Mouse (Mus musculus) forebrain, embryonic 14.5 days (tissue): ENCODE data around the gene Klf6. TPM values are rescaled to one million over a fixed set of nuclear protein-coding genes. Genes with fewer than 3 reads are reported as not detected.

ENCODE experiments used
- ATAC-seq: fragments of 200-750 bp; cut with Nextera tagmentation; 2 replicates; pipeline ENCODE4 v1.8.0; 2017; ENCODE audit warnings: mild to moderate bottlenecking, moderate library complexity
- DNase-seq: peaks from one replicate; pipeline ENCODE4 v3.0.0-alpha.2; 2015; ENCODE audit warnings: low spot score
- H3K27ac ChIP-seq: fragments of 300-500 bp; sonication (generic); 2 replicates; pipeline ENCODE4 v1.5.1; 2014; ENCODE audit warnings: low read depth, mild to moderate bottlenecking, control low read depth, low read length, moderate library complexity
- H3K27me3 ChIP-seq: fragments of 300-500 bp; sonication (generic); replicated peaks from 2 replicates; pipeline ENCODE4 v1.6.1; 2014; ENCODE audit warnings: low read length, control low read depth, mixed read lengths; ENCODE audit not compliant: control insufficient read depth, insufficient read depth
- H3K36me3 ChIP-seq: fragments of 300-500 bp; sonication (generic); 2 replicates; pipeline ENCODE4 v1.6.1; 2014; ENCODE audit warnings: low read length, control low read depth; ENCODE audit not compliant: control insufficient read depth, insufficient read depth
- H3K4me1 ChIP-seq: fragments of 300-500 bp; sonication (generic); 2 replicates; pipeline ENCODE4 v1.6.1; 2014; ENCODE audit warnings: antibody characterized with exemption, low read length, control low read depth; ENCODE audit not compliant: control insufficient read depth, insufficient read depth
- H3K4me2 ChIP-seq: fragments of 300-500 bp; sonication (generic); 2 replicates; pipeline ENCODE4 v1.6.1; 2014; ENCODE audit warnings: mild to moderate bottlenecking, control low read depth, low read length
- H3K4me3 ChIP-seq: fragments of 300-500 bp; sonication (generic); 2 replicates; pipeline ENCODE4 v1.5.1; 2014; ENCODE audit warnings: low read depth, low read length, control low read depth
- H3K9ac ChIP-seq: fragments of 300-500 bp; sonication (generic); 2 replicates; pipeline ENCODE4 v1.6.1; 2014; ENCODE audit warnings: mild to moderate bottlenecking, low read length, control low read depth, moderate library complexity
- H3K9me3 ChIP-seq: fragments of 300-500 bp; sonication (generic); replicated peaks from 2 replicates; pipeline ENCODE4 v1.6.1; 2016; ENCODE audit warnings: low read length, control low read depth, mixed read lengths; ENCODE audit not compliant: control insufficient read depth
- WGBS: fragments of 180-500 bp; shearing (Covaris S2); extraction: QIAGEN DNeasy Blood & Tissue Kit; methylation state at CpG from one replicate; pipeline ENCODE4 v1.1.7; 2014; 5-methylcytosine and 5-hydroxymethylcytosine counted together
- polyA plus RNA-seq: library from polyadenylated mRNA; unstranded; fragments of >200 nt; fragmentation: Nextera tagmentation; extraction: Ambion mirVana; gene quantifications from 2 replicates; pipeline ENCODE4 v1.2.1, GENCODE M21; 2014

Klf6 gene
- 56.9 and 80.8 TPM in 2 replicates for polyA plus RNA-seq

- Histone ChIP-seq H3K9me3 (no peaks in the 10 kb centered on the region), H3K27me3 (no peaks in the 10 kb centered on the region), H3K36me3 (peaks cover 19% of the 10 kb centered on the region), H3K4me1 (peaks cover 6% of the 10 kb centered on the region; the same call in 1 of the 2 replicates), H3K9ac (peak within 1 kb of the TSS; percentile 96), H3K4me2 (peak within 1 kb of the TSS; percentile 70), H3K27ac (peak within 1 kb of the TSS; percentile 99), H3K4me3 (peak within 1 kb of the TSS; percentile 59)
- under 1% methylated on average over 56 of the region's 60 CpGs for WGBS
- DNase-seq = peak; percentile 100
- ATAC-seq = peak; percentile 99
Measured at GRCm38 (mm10) chr13:5861157-5862002, at the start of gene Klf6. Gene Klf6, plus strand, starts transcription at chr13:5861482.

GRCm38 (mm10) chr13:5813433-5813832 lies 47.8 kb upstream of the Klf6 start:
- Histone ChIP-seq H3K36me3 (no peaks in the 10 kb centered on the region), H3K4me2 (no peak overlapping the region), H3K9me3 (no peaks in the 10 kb centered on the region), H3K4me3 (no peak overlapping the region), H3K9ac (no peak overlapping the region), H3K27me3 (no peaks in the 10 kb centered on the region), H3K27ac (no peak overlapping the region), H3K4me1 (no peaks in the 10 kb centered on the region)
- ATAC-seq (no peak), DNase-seq (no peak)
- 93% methylated on average over 9 of the region's 9 CpGs for WGBS

DNA sequence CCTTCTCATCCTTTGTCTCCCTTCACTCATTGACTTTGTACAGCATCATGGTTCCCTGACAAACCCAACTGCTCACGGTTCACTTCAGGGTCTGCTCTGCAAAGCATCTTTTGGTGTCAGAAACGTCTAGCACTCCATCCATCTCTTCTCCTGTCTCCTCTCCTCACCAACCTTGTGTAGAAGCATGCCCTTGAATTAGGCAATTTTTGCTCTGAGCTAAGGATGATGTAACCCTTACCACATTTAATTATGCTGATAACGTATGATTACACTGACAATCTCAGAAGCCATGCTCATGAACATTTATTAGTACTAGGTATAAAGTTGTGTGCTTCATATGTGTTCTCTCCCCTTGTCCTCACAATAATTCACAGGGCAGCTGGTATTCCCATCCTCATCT lies 44.0 kb upstream of the Klf6 start:
- Histone ChIP-seq H3K4me3 (no peak overlapping the region), H3K9ac (no peak overlapping the region), H3K27ac (no peak overlapping the region), H3K4me1 (no peaks in the 10 kb centered on the region), H3K27me3 (no peaks in the 10 kb centered on the region), H3K4me2 (no peak overlapping the region), H3K9me3 (no peaks in the 10 kb centered on the region), H3K36me3 (no peaks in the 10 kb centered on the region)
- DNase-seq = no peak
- no peak for ATAC-seq
- WGBS = 80% methylated on average over 3 of the region's 3 CpGs

GRCm38 (mm10) chr13:5819173-5819572 lies 42.1 kb upstream of the Klf6 start:
- no peak for ATAC-seq
- Histone ChIP-seq H3K36me3 (no peaks in the 10 kb centered on the region), H3K4me3 (no peak overlapping the region)

GRCm38 (mm10) chr13:5822586-5822985 lies 38.7 kb upstream of the Klf6 start:
- no peak overlapping the region for H3K27ac ChIP-seq
- no peak for DNase-seq
- no peak for ATAC-seq
- 73% methylated on average over 11 of the region's 11 CpGs for WGBS
- no peaks in the 10 kb centered on the region for H3K9me3 ChIP-seq
- H3K4me2 ChIP-seq = no peak overlapping the region
- no peaks in the 10 kb centered on the region for H3K27me3 ChIP-seq
- H3K4me3 ChIP-seq = no peak overlapping the region
- no peaks in the 10 kb centered on the region for H3K36me3 ChIP-seq
- no peak overlapping the region for H3K9ac ChIP-seq
- H3K4me1 ChIP-seq = no peaks in the 10 kb centered on the region

More at GRCm38 (mm10) chr13:5819173-5819572, 42.1 kb upstream of the Klf6 start:
- 0 out of 2 replicates have a peak overlapping the region, but pooled peaks have one; percentile 18 for H3K27ac ChIP-seq
- H3K27me3 ChIP-seq = no peaks in the 10 kb centered on the region
- no peaks in the 10 kb centered on the region for H3K4me1 ChIP-seq
- H3K9ac ChIP-seq = no peak overlapping the region
- no peak for DNase-seq
- no peak overlapping the region for H3K4me2 ChIP-seq
- no peaks in the 10 kb centered on the region for H3K9me3 ChIP-seq
- WGBS = 44% methylated on average over 3 of the region's 3 CpGs

- H3K9ac ChIP-seq = no peak overlapping the region
- H3K36me3 ChIP-seq = no peaks in the 10 kb centered on the region
- H3K27ac ChIP-seq = no peak overlapping the region
- H3K4me2 ChIP-seq = no peak overlapping the region
- no peak overlapping the region for H3K4me3 ChIP-seq
- DNase-seq (no peak), ATAC-seq (no peak)
- WGBS = 79% methylated on average over 7 of the region's 7 CpGs
- no peaks in the 10 kb centered on the region for H3K9me3 ChIP-seq
- H3K27me3 ChIP-seq = no peaks in the 10 kb centered on the region
- no peaks in the 10 kb centered on the region for H3K4me1 ChIP-seq
Measured at GRCm38 (mm10) chr13:5823150-5823549, 38.1 kb upstream of the Klf6 start.

DNA sequence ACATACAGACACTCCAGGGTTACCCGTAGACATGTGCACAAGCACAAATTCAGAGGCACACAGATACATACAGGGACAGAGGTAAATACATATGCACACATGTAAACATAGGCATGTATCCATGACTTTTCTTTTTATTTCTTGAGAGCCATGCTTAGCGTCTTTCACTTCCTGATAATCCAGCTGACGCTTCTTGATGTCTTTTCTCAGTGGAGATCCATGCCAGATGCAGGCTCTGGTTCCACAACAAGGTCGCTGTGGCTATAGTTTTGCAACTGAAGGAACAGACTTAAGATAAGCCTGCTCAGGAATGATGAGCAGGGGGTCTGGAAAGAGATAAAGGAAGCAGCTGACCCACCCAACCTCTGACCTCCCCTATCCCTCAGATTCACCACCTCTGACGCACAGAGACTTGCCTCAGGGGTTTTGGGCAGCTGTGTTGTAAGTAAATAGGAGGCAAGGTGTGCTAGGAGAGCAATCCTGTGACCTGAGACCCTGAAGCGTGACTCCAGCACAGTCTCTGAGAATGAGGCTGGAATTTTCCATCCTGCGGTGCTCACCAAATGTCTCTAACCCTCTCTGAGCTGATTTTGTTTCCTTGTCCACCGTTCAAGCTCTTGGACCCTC lies 37.0 kb upstream of the Klf6 start:
- H3K9me3 ChIP-seq = no peaks in the 10 kb centered on the region
- H3K27ac ChIP-seq = no peak overlapping the region
- H3K9ac ChIP-seq = no peak overlapping the region
- no peaks in the 10 kb centered on the region for H3K27me3 ChIP-seq
- WGBS = 71% methylated on average over 8 of the region's 8 CpGs
- no peaks in the 10 kb centered on the region for H3K36me3 ChIP-seq
- ATAC-seq (no peak), DNase-seq (no peak)
- H3K4me2 ChIP-seq = no peak overlapping the region
- no peak overlapping the region for H3K4me3 ChIP-seq
- no peaks in the 10 kb centered on the region for H3K4me1 ChIP-seq

DNA sequence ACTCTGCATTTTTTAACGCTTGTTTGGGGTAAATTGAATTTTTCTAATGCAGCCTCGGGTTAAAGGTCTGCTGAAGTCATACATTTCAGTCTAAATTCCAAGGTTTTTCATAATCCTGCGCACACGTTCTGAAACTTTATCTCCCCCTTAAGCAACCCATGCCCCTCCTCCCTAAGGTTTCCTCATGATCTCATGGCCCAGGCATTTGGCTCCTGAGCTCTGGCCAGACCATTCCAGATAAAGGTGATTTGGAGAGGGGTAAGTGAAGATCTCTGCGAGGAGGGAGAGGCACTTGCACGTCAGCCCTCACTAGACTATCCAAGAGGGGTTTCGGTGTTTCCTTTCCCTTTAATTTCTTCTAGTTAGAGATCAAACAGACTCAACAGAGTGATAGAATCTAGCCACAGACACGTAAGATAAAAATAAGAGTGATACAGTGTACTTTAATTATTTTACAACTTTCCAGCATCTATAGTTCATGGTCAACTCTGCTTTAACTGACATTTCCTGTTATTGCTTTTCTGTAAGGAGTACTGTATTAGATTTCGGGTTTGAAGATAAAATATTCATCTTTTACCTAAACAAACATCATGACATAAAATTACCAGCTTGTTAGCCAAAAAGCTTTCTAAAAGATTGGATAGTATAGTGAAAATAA lies 35.0 kb upstream of the Klf6 start:
- WGBS = 71% methylated on average over 9 of the region's 9 CpGs
- H3K27ac ChIP-seq = no peak overlapping the region
- H3K36me3 ChIP-seq = no peaks in the 10 kb centered on the region
- no peaks in the 10 kb centered on the region for H3K9me3 ChIP-seq
- ATAC-seq (no peak), DNase-seq (no peak)
- no peak overlapping the region for H3K4me3 ChIP-seq
- no peak overlapping the region for H3K9ac ChIP-seq
- no peaks in the 10 kb centered on the region for H3K27me3 ChIP-seq
- H3K4me2 ChIP-seq = no peak overlapping the region
- no peaks in the 10 kb centered on the region for H3K4me1 ChIP-seq
